Mouse (Mus musculus): ENCODE measurements around the gene Tdrd12.
"Not testable (repeated sequence)": the region's sequence is repeated elsewhere in the genome, so short reads cannot be mapped to it uniquely, and the experiment has no call there.

Gene Tdrd12

GRCm38 (mm10) chr7:35555224-35556204, 18.0 kb upstream of the Tdrd12 start:
- peak; percentile 88 for DNase-seq (ENCODE audit: low spot score)

- peak; percentile 18 for DNase-seq (ENCODE audit: low spot score)
These were observed 17.1 kb upstream of the Tdrd12 start for GRCm38 (mm10) chr7:35554605-35555175.

GRCm38 (mm10) chr7:35553751-35554604, 16.4 kb upstream of the Tdrd12 start:
- no peak for DNase-seq (ENCODE audit: low spot score)

GRCm38 (mm10) chr7:35545881-35546280, 8.3 kb upstream of the Tdrd12 start:
- DNase-seq (ENCODE audit: low spot score) = peak; percentile 42

- peak; percentile 58 for DNase-seq (ENCODE audit: low spot score)
These were observed 1.6 kb downstream of the Tdrd12 start for GRCm38 (mm10) chr7:35535750-35536512.

GRCm38 (mm10) chr7:35530544-35530943, 7.0 kb downstream of the Tdrd12 start:
- not testable (repeated sequence) for DNase-seq (ENCODE audit: low spot score)

- no peak for DNase-seq (ENCODE audit: low spot score)
These were observed 7.5 kb downstream of the Tdrd12 start for GRCm38 (mm10) chr7:35530026-35530425.

GRCm38 (mm10) chr7:35526795-35527194, 10.8 kb downstream of the Tdrd12 start:
- DNase-seq (ENCODE audit: low spot score) = no peak

GRCm38 (mm10) chr7:35501995-35502394, 35.5 kb downstream of the Tdrd12 start:
- peak; percentile 13 for DNase-seq (ENCODE audit: low spot score)

GRCm38 (mm10) chr7:35497516-35497915, 40.0 kb downstream of the Tdrd12 start:
- no peak for DNase-seq (ENCODE audit: low spot score)

- no peak for DNase-seq (ENCODE audit: low spot score)
These were observed 46.5 kb downstream of the Tdrd12 start for GRCm38 (mm10) chr7:35491005-35491404.

- DNase-seq (ENCODE audit: low spot score) = no peak
These were observed 47.4 kb downstream of the Tdrd12 start for GRCm38 (mm10) chr7:35490186-35490585.

GRCm38 (mm10) chr7:35486553-35486952, 51.0 kb downstream of the Tdrd12 start:
- DNase-seq (ENCODE audit: low spot score) = no peak

GRCm38 (mm10) chr7:35485126-35485525, 52.4 kb downstream of the Tdrd12 start:
- DNase-seq (ENCODE audit: low spot score) = no peak

- no peak for DNase-seq (ENCODE audit: low spot score)
These were observed 61.1 kb downstream of the Tdrd12 start for GRCm38 (mm10) chr7:35476457-35476856.

- no peak for DNase-seq (ENCODE audit: low spot score)
These were observed 66.8 kb downstream of the Tdrd12 start for GRCm38 (mm10) chr7:35470794-35471193.

- no peak for DNase-seq (ENCODE audit: low spot score)
These were observed 69.7 kb downstream of the Tdrd12 start for GRCm38 (mm10) chr7:35467856-35468255.

- no peak for DNase-seq (ENCODE audit: low spot score)
These were observed 72.5 kb downstream of the Tdrd12 start for GRCm38 (mm10) chr7:35465027-35465426.

- no peak for DNase-seq (ENCODE audit: low spot score)
These were observed 76.6 kb downstream of the Tdrd12 start for GRCm38 (mm10) chr7:35460971-35461370.

GRCm38 (mm10) chr7:35456091-35456814, 81.3 kb downstream of the Tdrd12 start:
- DNase-seq (ENCODE audit: low spot score) = no peak

- DNase-seq (ENCODE audit: low spot score) = peak; percentile 85
These were observed 88.7 kb downstream of the Tdrd12 start for GRCm38 (mm10) chr7:35448867-35449266.

Data from yolk sac, embryonic 10.5 days (tissue).